Mouse (Mus musculus): ENCODE measurements around the gene Kcnj14. TPM values are rescaled to one million over a fixed set of nuclear protein-coding genes. Genes with fewer than 3 reads are reported as not detected.

Kcnj14 gene
- total and polyA plus RNA-seq, 2 experiments: 0.11 TPM; not detected in 1

- no peak overlapping the region for H3K27ac ChIP-seq (replicated peaks; ENCODE audit: insufficient read depth, low read depth, low read length)
- 91% methylated on average over 10 of the region's 10 CpGs for WGBS
Measured at GRCm38 (mm10) chr7:45842950-45843744, 18.6 kb upstream of the Kcnj14 start.

GRCm38 (mm10) chr7:45833924-45834323 is 9.3 kb upstream of the Kcnj14 start:
- Histone ChIP-seq H3K27ac (replicated peaks; ENCODE audit: insufficient read depth, low read depth, low read length) (no peak overlapping the region), H3K36me3 (ENCODE audit: control insufficient read depth, insufficient read depth, low read length) (no peaks in the 10 kb centered on the region), H3K27me3 (ENCODE audit: control insufficient read depth, insufficient read depth, low read length) (peaks cover 22% of the 10 kb centered on the region), H3K79me2 (ENCODE audit: control insufficient read depth, insufficient read depth, low read length) (no peaks in the 10 kb centered on the region; the same call in 1 of the 2 replicates), H3K4me3 (ENCODE audit: insufficient read depth, low read depth, low read length) (no peak overlapping the region), H3K9ac (ENCODE audit: low read depth, low read length) (no peak overlapping the region), H3K4me1 (ENCODE audit: control insufficient read depth, insufficient read depth, low read length) (peaks cover 6% of the 10 kb centered on the region; the same call in 1 of the 2 replicates)
- WGBS: 8% methylated on average over 28 of the region's 31 CpGs
- no peak for DNase-seq (ENCODE audit: extremely low read depth, low read depth, low spot score)
- no peak for TF ChIP-seq POLR2A (IDR thresholded peaks at IDR 0.05; ENCODE audit: extremely low read depth, insufficient read depth, low read length)
- no peak for TF ChIP-seq CTCF (IDR thresholded peaks at IDR 0.05; ENCODE audit: low read depth, low read length)

More at GRCm38 (mm10) chr7:45842950-45843744, 18.6 kb upstream of the Kcnj14 start:
- H3K36me3 ChIP-seq (ENCODE audit: control insufficient read depth, insufficient read depth, low read length): no peaks in the 10 kb centered on the region
- H3K9ac ChIP-seq (ENCODE audit: low read depth, low read length): no peak overlapping the region
- no peak overlapping the region for H3K4me3 ChIP-seq (ENCODE audit: insufficient read depth, low read depth, low read length)
- no peak for DNase-seq (ENCODE audit: extremely low read depth, low read depth, low spot score)
- TF ChIP-seq POLR2A (IDR thresholded peaks at IDR 0.05; ENCODE audit: extremely low read depth, insufficient read depth, low read length) (no peak), CTCF (IDR thresholded peaks at IDR 0.05; ENCODE audit: low read depth, low read length) (no peak)
- no peaks in the 10 kb centered on the region for H3K79me2 ChIP-seq (ENCODE audit: control insufficient read depth, insufficient read depth, low read length)
- H3K4me1 ChIP-seq (ENCODE audit: control insufficient read depth, insufficient read depth, low read length): no peaks in the 10 kb centered on the region
- H3K27me3 ChIP-seq (ENCODE audit: control insufficient read depth, insufficient read depth, low read length): no peaks in the 10 kb centered on the region

GRCm38 (mm10) chr7:45833148-45833790 is 8.7 kb upstream of the Kcnj14 start:
- Histone ChIP-seq H3K27ac (replicated peaks; ENCODE audit: insufficient read depth, low read depth, low read length) (no peak overlapping the region), H3K9ac (ENCODE audit: low read depth, low read length) (no peak overlapping the region), H3K4me3 (ENCODE audit: insufficient read depth, low read depth, low read length) (no peak overlapping the region; the same call in 1 of the 2 replicates), H3K4me1 (ENCODE audit: control insufficient read depth, insufficient read depth, low read length) (peaks cover 6% of the 10 kb centered on the region; the same call in 1 of the 2 replicates), H3K79me2 (ENCODE audit: control insufficient read depth, insufficient read depth, low read length) (no peaks in the 10 kb centered on the region; the same call in 1 of the 2 replicates), H3K36me3 (ENCODE audit: control insufficient read depth, insufficient read depth, low read length) (no peaks in the 10 kb centered on the region; the same call in 1 of the 2 replicates), H3K27me3 (ENCODE audit: control insufficient read depth, insufficient read depth, low read length) (peaks cover 22% of the 10 kb centered on the region)
- no peak for DNase-seq (ENCODE audit: extremely low read depth, low read depth, low spot score)
- 5% methylated on average over 82 of the region's 86 CpGs for WGBS
- no peak for TF ChIP-seq CTCF (IDR thresholded peaks at IDR 0.05; ENCODE audit: low read depth, low read length)
- TF ChIP-seq POLR2A (IDR thresholded peaks at IDR 0.05; ENCODE audit: extremely low read depth, insufficient read depth, low read length): no peak

- no peak overlapping the region for H3K9ac ChIP-seq (ENCODE audit: low read depth, low read length)
- peaks cover 6% of the 10 kb centered on the region; the same call in 1 of the 2 replicates for H3K4me1 ChIP-seq (ENCODE audit: control insufficient read depth, insufficient read depth, low read length)
- peaks cover 22% of the 10 kb centered on the region for H3K27me3 ChIP-seq (ENCODE audit: control insufficient read depth, insufficient read depth, low read length)
- H3K36me3 ChIP-seq (ENCODE audit: control insufficient read depth, insufficient read depth, low read length): no peaks in the 10 kb centered on the region; the same call in 1 of the 2 replicates
- WGBS: 11% methylated on average over 29 of the region's 30 CpGs
- DNase-seq (ENCODE audit: extremely low read depth, low read depth, low spot score): no peak
- H3K4me3 ChIP-seq (ENCODE audit: insufficient read depth, low read depth, low read length): no peak overlapping the region
- H3K27ac ChIP-seq (replicated peaks; ENCODE audit: insufficient read depth, low read depth, low read length): no peak overlapping the region
- H3K79me2 ChIP-seq (ENCODE audit: control insufficient read depth, insufficient read depth, low read length): no peaks in the 10 kb centered on the region; the same call in 1 of the 2 replicates
- TF ChIP-seq CTCF (IDR thresholded peaks at IDR 0.05; ENCODE audit: low read depth, low read length) (no peak), POLR2A (IDR thresholded peaks at IDR 0.05; ENCODE audit: extremely low read depth, insufficient read depth, low read length) (no peak)
Measured at GRCm38 (mm10) chr7:45832428-45832827, 7.8 kb upstream of the Kcnj14 start.

GRCm38 (mm10) chr7:45831128-45831525 is 6.5 kb upstream of the Kcnj14 start:
- Histone ChIP-seq H3K36me3 (ENCODE audit: control insufficient read depth, insufficient read depth, low read length) (no peaks in the 10 kb centered on the region; the same call in 1 of the 2 replicates), H3K27ac (replicated peaks; ENCODE audit: insufficient read depth, low read depth, low read length) (no peak overlapping the region), H3K79me2 (ENCODE audit: control insufficient read depth, insufficient read depth, low read length) (no peaks in the 10 kb centered on the region; the same call in 1 of the 2 replicates), H3K4me3 (ENCODE audit: insufficient read depth, low read depth, low read length) (no peak overlapping the region), H3K9ac (ENCODE audit: low read depth, low read length) (no peak overlapping the region), H3K27me3 (ENCODE audit: control insufficient read depth, insufficient read depth, low read length) (peaks cover 22% of the 10 kb centered on the region), H3K4me1 (ENCODE audit: control insufficient read depth, insufficient read depth, low read length) (peaks cover 6% of the 10 kb centered on the region; the same call in 1 of the 2 replicates)
- 23% methylated on average over 5 of the region's 5 CpGs for WGBS
- TF ChIP-seq POLR2A (IDR thresholded peaks at IDR 0.05; ENCODE audit: extremely low read depth, insufficient read depth, low read length): no peak
- no peak for TF ChIP-seq CTCF (IDR thresholded peaks at IDR 0.05; ENCODE audit: low read depth, low read length)
- no peak for DNase-seq (ENCODE audit: extremely low read depth, low read depth, low spot score)
